Mouse (Mus musculus) ZHBTc4 (cell line): ENCODE results near the gene Fam189a1.

ENCODE experiments used
- DNase-seq: peaks from one replicate; pipeline ENCODE4 v3.0.0-alpha.2; 2011; ENCODE audit warnings: low read depth, low spot score

The Fam189a1 gene

DNA sequence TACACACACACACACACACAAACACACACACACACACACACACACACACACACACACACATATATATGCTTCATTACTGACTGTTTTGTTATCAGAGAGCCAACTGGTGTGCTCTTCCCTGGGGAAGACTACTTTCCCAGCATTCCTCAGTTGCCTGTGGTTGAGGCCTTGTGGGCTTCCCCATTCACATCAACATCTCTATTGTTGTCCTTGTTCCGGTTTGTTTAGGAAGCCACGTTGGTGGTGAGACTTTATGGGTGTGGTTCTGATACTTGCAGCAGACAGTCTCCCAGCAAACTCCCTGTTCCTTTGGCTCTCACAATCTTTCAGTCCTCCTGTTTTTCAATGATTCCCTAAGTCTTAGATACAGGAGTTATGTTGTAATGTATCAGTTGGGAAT, 204.2 kb downstream of the Fam189a1 start:
- DNase-seq = peak; percentile 79

DNA sequence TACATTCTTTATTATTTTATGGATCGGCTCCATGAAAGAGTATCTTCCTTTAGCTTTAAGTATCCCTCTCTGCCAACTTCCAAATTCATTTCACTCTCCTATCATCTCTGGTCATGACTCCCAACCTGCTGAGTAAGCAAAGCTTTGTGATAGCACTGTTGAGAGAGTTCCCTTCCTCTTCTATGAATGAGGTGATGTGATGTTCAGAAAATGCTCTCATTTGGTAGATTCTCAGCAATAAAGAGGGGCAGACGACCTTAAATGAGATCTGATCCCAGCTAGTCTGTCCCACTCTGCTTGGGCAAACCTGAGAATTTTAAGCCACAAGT, 205.6 kb downstream of the Fam189a1 start:
- no peak for DNase-seq

DNA sequence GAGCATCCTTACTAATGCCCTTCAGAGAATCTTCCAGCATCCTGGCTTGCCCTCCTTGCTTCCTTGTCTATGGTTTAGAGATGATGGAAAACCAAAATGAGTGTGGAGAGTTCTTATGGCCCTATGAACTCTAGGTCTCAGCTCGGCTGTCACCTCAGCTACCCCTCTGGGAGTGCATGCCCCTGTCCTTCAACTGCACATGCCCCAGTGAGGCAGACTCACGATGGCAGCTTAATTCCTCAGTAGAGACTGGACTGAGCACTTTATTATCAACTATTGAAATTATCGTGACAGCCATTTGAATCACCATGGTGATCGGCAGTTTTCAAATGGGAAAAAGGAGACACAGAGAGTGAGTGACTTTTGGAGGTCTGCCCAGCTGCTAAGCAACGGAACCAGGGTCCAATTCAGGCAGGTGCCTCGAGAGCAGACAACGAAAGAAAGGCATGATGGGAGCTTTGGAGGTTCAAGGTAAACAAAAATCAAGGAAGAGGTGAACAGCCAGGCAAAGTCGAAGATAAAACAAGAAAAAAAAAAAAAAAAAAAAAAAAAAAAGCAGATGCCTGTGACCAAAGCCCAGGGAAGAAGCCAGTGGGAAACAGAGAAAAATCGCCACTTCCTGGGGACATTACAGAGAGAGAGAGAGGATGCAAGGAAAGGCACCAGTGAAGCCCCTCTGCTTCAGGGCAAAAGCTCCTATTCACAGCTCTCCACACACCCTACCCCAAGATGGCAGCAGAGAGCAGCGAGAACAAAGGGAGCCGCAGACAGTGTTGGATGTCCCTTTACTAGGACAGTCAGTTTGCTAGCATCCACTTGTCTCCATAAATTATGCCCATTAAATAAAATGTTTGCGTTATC, 206.2 kb downstream of the Fam189a1 start:
- DNase-seq = peak; percentile 74

DNA sequence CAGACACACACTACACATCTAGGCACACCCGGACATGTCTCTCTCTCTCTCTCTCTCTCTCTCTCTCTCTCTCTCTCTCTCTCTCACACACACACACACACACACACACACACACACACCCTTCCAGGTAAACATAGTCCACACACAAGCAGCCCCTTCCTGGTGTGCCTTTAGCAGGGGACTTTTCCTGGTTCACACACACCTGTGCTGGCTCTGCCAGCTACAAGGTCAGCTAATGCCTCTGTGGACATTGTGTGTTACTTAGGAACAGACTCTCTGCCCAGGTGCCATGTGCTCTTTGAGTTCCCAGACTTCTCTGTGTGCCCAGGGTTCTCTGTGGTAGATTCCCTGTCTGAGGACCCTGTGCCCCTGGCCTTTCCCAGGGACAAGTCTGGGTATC, 206.9 kb downstream of the Fam189a1 start:
- DNase-seq = no peak

- DNase-seq = peak; percentile 23
These were observed 211.7 kb downstream of the Fam189a1 start for GRCm38 (mm10) chr7:64944686-64945085.

DNA sequence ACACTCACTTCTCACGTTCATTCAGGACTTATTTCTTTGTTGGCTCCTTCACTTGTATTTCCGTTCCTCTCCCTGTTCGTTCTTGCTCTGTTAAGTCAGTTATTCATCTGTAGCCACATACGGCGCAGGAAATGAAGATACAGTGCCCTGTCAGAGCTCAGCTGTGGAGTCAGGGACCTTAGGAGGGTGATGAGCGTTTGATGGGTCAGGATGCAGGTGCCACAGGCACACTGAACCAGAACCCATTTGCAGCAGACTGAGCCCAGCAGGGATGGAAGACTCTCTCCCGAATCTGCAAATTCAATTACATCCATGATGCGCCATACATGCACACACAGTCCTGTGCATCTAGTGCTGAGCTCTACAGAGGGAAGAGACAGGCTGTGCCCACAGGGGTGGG, 212.2 kb downstream of the Fam189a1 start:
- no peak for DNase-seq

GRCm38 (mm10) chr7:64936927-64937326, 219.4 kb downstream of the Fam189a1 start:
- no peak for DNase-seq

DNA sequence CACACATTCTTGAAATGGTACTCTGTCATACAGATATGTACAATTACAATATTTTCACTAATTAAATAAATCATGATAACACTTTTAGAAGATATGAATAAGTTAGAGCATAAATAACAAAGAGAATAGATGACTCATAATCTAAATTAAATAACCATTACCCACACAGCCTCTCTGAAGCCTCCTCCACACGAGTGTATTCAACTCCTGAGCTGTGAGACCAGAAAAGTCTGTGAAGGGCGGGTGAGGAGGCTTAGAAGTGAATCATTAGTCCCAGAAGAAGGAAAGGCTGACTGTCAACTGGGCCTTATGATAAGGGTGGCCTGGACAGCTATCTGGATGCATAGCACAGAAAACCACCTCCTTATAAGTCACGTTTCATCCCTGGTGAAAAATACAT, 222.3 kb downstream of the Fam189a1 start:
- no peak for DNase-seq

- no peak for DNase-seq
These were observed 225.4 kb downstream of the Fam189a1 start for GRCm38 (mm10) chr7:64930980-64931379.

GRCm38 (mm10) chr7:64923918-64924317, 232.5 kb downstream of the Fam189a1 start:
- DNase-seq = no peak

DNA sequence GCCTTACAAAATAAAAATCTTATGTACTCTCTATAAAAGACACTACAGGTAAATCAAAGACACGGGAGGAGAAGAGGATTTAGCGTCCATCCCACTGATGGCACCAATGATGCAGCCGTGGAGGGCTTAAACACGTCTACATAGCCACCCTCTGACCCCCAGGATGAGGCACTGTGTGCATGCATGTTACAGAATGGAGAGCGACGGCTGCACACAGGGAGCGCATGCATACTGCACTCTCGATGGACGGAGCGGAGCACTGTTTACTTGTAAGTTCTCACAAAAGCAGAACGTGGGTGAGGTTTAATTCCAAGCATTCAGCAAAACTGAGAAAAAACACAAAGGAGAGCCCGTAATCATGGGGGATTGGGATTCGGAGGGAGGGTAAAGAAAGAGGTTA, 235.2 kb downstream of the Fam189a1 start:
- DNase-seq = no peak

GRCm38 (mm10) chr7:64920735-64921134, 235.6 kb downstream of the Fam189a1 start:
- no peak for DNase-seq

GRCm38 (mm10) chr7:64916654-64917053, 239.7 kb downstream of the Fam189a1 start:
- no peak for DNase-seq

GRCm38 (mm10) chr7:64915121-64915520, 241.2 kb downstream of the Fam189a1 start:
- DNase-seq = no peak

GRCm38 (mm10) chr7:64911945-64912344, 244.4 kb downstream of the Fam189a1 start:
- DNase-seq = no peak

GRCm38 (mm10) chr7:64910208-64910607, 246.2 kb downstream of the Fam189a1 start:
- DNase-seq = peak; percentile 21

DNA sequence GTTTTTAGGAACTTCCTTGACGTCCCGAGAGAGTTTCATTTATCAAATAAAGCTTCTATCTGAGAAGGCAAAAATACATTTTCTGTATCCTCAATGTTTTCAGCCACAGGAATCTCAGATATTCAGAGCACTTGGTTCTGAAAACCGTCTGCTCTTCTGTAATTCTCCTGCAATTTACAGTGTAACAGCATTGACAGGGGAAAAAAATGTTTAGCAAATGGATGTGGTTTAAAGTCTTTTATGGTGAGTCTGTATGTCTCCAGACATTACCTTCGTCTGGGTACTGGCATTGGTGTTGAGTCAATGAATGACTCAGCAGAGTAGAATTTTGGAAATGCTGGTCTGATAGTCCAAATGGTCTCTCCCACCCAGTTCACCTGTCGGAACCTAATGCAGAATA, 249.4 kb downstream of the Fam189a1 start:
- DNase-seq = no peak

- DNase-seq = peak; percentile 82
These were observed 250.9 kb downstream of the Fam189a1 start for GRCm38 (mm10) chr7:64905506-64905905.

DNA sequence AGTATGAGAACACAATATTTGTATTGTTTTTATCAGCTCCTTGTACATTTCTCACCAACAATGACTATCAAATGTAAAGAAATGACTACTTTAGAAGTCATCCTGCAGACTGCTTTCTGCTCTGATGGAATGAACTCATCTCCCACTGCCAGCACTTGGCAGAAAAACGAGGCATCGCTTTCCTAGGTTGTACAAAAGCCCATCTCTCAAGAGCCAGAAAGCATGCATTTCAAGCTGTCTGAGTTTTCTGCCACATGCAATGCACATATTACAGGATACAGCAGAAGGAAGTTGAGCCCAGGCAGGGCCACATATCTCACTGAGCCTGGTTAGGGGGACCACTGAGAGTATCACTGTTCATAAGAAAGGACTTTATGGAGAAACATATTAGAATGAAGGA, 256.1 kb downstream of the Fam189a1 start:
- DNase-seq = no peak

GRCm38 (mm10) chr7:64896587-64896986, 259.8 kb downstream of the Fam189a1 start:
- peak; percentile 50 for DNase-seq

DNA sequence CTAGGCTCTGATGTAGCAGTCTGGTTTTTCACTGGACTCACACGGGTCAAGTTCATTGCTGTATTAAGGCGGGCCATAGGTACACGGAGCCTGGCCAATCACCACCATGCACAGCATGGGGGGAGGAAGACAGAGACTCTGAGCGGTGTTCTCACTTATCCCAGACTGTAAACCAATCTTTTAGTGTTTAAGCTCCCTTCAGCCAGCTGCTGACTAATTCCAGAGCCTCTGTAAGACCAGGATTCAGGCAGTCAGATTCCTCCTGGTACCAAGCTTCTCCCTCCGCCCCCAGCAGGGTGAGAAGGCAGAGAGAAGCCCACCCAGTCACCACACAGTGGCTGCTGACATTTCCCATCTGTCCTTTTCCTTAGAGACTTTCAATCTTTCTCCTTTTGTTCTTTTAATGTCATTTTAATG, 260.7 kb downstream of the Fam189a1 start:
- DNase-seq = peak; percentile 69

DNA sequence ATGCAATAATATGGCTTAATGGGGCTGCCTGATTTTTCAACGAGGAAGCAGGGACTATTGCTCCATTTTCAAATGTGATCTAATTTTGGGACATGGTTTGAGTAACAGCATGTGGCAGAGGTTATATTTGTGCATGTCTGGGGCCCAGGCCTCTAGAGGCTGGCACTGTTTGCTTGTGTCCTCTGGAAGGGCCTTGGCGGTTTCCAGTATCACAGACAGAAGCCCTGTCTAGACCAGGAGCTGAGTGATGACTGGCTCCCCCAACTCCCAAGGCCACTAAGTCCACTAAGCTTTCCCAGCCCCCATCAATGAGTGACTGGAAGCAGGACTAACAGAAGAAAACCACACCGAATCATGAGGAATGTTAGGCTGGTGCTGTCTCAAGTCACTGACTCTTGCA, 265.2 kb downstream of the Fam189a1 start:
- DNase-seq = no peak

DNA sequence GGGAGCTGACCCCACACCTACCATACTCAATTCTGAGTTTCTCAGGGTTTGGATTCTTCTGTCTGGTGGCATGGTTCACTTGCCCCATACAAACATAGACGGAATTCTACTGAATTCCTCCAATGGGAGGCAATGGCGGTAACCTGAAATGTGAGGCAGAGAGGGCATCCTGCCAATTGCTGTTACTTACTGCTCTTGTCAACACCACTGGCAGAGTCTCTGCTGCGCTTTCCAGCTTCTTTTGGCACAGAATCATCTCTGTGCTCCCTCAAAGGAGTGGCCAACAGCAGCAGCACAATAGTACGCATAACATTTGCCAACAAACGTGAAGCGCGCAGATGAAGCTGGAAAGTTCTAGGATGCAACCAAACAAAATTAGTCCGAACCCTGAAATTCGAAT, 266.5 kb downstream of the Fam189a1 start:
- DNase-seq = no peak
